Mouse (Mus musculus) CD4-positive naive resting alpha-beta T cell, adult 57 days (primary cell): Measurements from ENCODE around the gene Sos2. TPM values are rescaled to one million over a fixed set of nuclear protein-coding genes. Genes with fewer than 3 reads are reported as not detected.

Experiments used
- total RNA-seq: library from RNA; stranded (reverse); gene quantifications from one replicate; pipeline ENCODE4 v1.2.4, GENCODE M21; 2023

Gene Sos2
- 37.6 TPM for total RNA-seq

DNA sequence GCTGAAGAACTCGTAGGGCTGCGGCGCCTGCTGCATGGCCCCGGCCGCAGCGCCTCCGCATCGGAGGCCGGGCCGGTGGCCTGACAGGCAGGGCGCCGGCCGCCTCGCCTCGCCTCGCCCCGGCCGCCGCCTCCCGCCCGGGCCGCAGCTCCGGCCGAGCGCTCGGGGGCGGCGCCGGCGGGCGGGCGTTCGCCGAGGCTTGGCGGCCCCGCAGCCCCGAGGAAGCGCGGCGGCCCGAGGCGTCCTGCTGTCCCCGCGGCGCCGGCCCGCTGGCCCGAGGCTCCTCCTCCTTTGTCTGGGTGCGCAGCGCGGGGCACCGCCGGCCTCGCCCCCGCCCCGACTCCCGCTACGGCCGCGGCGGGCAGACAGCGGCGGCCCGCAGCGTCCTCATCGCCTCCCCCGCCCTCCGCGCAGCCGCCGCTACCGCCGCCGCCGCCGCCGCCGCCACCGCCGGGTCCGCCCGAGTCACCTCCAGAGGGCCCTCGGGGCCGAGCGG, at the start of gene Sos2:
Gene Sos2, minus strand, starts transcription at position 287 of the 496 bp plus-strand sequence.

DNA sequence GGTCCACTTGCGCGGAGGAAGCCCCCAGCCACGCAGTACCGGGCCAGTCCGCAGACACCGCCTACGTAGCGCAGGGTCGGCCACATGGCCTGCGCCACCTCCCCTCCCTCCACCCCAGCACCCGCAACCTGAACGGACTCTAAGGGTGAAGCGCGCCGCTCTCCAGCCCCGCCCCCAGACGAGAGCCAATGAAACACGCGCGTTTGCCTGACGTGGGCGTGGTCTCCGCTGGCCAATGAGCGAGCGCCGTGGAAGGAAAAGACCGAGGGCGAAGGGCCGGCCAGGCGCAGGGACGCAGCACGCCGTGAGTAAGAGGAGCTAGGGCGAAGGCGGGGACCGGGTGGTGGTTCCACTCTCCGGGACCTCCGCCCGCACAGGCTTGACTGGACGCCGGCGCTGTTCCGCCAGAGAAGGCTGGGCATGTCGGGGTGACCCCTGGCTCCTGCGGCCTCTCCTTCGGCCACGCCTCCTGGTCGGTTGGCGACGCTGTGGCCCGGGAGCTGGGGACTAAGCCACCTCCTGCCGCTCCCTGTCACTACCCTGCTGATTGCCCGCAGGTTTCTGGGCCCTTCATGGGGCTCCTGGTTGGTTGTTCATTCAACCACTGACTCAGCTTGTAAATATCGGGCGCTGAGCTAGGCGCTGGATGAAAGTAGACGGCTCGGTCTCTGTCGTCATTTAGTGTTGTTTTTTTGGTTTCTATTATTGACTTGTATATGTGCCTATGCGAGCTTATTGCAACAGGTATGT, 43.2 kb upstream of the Sos2 start, which contains the start of the genes L2hgdh and Atp5s:
Gene L2hgdh, minus strand, starts transcription at position 163 of the 750 bp plus-strand sequence.
Gene Atp5s, plus strand, starts transcription at position 240 of the 750 bp plus-strand sequence.

DNA sequence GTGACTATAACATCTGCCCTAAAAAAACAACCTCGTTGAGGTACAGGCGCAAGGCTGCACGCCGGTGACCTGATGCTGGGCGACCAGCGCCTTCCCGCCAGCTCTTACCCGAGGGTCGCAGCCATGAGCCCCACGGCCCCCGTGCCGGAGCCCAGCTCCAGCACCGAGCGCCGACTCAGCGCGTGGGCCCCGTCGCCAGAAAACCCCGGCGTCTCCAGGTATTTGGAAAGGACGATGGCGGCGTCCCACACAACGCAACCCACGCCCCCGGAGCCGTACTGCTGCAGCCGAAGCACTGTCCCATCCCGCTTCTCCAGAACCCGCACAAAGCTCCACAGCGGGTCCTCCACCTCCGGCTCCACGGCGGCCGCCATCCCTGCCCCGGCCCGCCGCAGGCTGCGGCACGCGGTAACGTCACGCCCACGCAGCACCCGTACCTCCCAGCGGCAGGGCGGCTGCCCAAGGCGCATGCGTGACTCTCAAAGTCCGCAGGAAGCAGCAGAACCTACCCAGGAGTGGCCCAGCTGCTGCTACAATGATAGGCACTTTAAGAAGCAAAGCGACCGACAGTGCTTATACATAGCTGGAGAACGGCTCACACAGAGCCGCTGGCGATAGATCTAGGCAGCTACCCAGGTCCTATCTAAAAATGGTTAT, 98.9 kb downstream of the Sos2 start, which contains the start of gene Vcpkmt:
Gene Vcpkmt, minus strand, starts transcription at position 416 of the 657 bp plus-strand sequence.

Other genes starting within 250 kb of the Sos2 start
- 15.2 TPM for gene Vcpkmt, start 98.8 kb downstream of the Sos2 start, total RNA-seq
- gene L2hgdh, start 43.0 kb upstream of the Sos2 start, total RNA-seq, result 7.1 TPM
- 9.6 TPM for gene Atp5s, start 43.1 kb upstream of the Sos2 start, total RNA-seq
- gene Cdkl1, start 109.4 kb upstream of the Sos2 start, total RNA-seq, result 0.35 TPM
- gene Atl1, start 210.8 kb upstream of the Sos2 start, total RNA-seq, result 0.92 TPM
- 17.3 TPM for gene Map4k5, start 211.3 kb upstream of the Sos2 start, total RNA-seq